Mouse (Mus musculus): ENCODE data around the gene B130006D01Rik. TPM values are rescaled to one million over a fixed set of nuclear protein-coding genes. Genes with fewer than 3 reads are reported as not detected.
A peak's percentile ranks its signal among the peaks of the same experiment; 100 is the strongest.

Gene B130006D01Rik
- total RNA-seq (2017), result 2.5 to 6.1 TPM (median 5.2 TPM) in 3 replicates

GRCm38 (mm10) chr11:95723287-95723686, at the start of gene B130006D01Rik:
B130006D01Rik (plus strand) TSS chr11:95723587.
- ATAC-seq (replicated peaks; ENCODE audit: insufficient number of reproducible peaks, low FRiP score, low TSS enrichment, poor library complexity, severe bottlenecking), result no peak

- ATAC-seq (replicated peaks; ENCODE audit: insufficient number of reproducible peaks, low FRiP score, low TSS enrichment, poor library complexity, severe bottlenecking), result no peak
Observed at GRCm38 (mm10) chr11:95675498-95675897, 47.9 kb upstream of the B130006D01Rik start.

- ATAC-seq (replicated peaks; ENCODE audit: insufficient number of reproducible peaks, low FRiP score, low TSS enrichment, poor library complexity, severe bottlenecking), result 0 out of 2 replicates have a peak, but pooled peaks have one; percentile 54
Observed at GRCm38 (mm10) chr11:95676307-95676706, 47.1 kb upstream of the B130006D01Rik start.

GRCm38 (mm10) chr11:95677925-95678701, 45.3 kb upstream of the B130006D01Rik start:
- ATAC-seq (replicated peaks; ENCODE audit: insufficient number of reproducible peaks, low FRiP score, low TSS enrichment, poor library complexity, severe bottlenecking), result no peak

- no peak for ATAC-seq (replicated peaks; ENCODE audit: insufficient number of reproducible peaks, low FRiP score, low TSS enrichment, poor library complexity, severe bottlenecking)
Observed at GRCm38 (mm10) chr11:95681995-95682601, 41.3 kb upstream of the B130006D01Rik start.

GRCm38 (mm10) chr11:95682946-95683345, 40.4 kb upstream of the B130006D01Rik start:
- ATAC-seq (replicated peaks; ENCODE audit: insufficient number of reproducible peaks, low FRiP score, low TSS enrichment, poor library complexity, severe bottlenecking), result no peak

- ATAC-seq (replicated peaks; ENCODE audit: insufficient number of reproducible peaks, low FRiP score, low TSS enrichment, poor library complexity, severe bottlenecking), result 0 out of 2 replicates have a peak, but pooled peaks have one; percentile 57
Observed at GRCm38 (mm10) chr11:95686031-95686430, 37.4 kb upstream of the B130006D01Rik start.

GRCm38 (mm10) chr11:95687084-95687656, 36.2 kb upstream of the B130006D01Rik start:
- ATAC-seq (replicated peaks; ENCODE audit: insufficient number of reproducible peaks, low FRiP score, low TSS enrichment, poor library complexity, severe bottlenecking), result no peak

GRCm38 (mm10) chr11:95688515-95688914, 34.9 kb upstream of the B130006D01Rik start:
- peak; percentile 89 for ATAC-seq (replicated peaks; ENCODE audit: insufficient number of reproducible peaks, low FRiP score, low TSS enrichment, poor library complexity, severe bottlenecking)

- ATAC-seq (replicated peaks; ENCODE audit: insufficient number of reproducible peaks, low FRiP score, low TSS enrichment, poor library complexity, severe bottlenecking), result peak; percentile 66
Observed at GRCm38 (mm10) chr11:95688981-95689380, 34.4 kb upstream of the B130006D01Rik start.

GRCm38 (mm10) chr11:95689544-95689943, 33.8 kb upstream of the B130006D01Rik start:
- ATAC-seq (replicated peaks; ENCODE audit: insufficient number of reproducible peaks, low FRiP score, low TSS enrichment, poor library complexity, severe bottlenecking), result no peak

- ATAC-seq (replicated peaks; ENCODE audit: insufficient number of reproducible peaks, low FRiP score, low TSS enrichment, poor library complexity, severe bottlenecking), result no peak
Observed at GRCm38 (mm10) chr11:95698541-95698940, 24.8 kb upstream of the B130006D01Rik start.

- no peak for ATAC-seq (replicated peaks; ENCODE audit: insufficient number of reproducible peaks, low FRiP score, low TSS enrichment, poor library complexity, severe bottlenecking)
Observed at GRCm38 (mm10) chr11:95700778-95701739, 22.3 kb upstream of the B130006D01Rik start.

- peak; percentile 53; the same call in 1 of the 2 replicates for ATAC-seq (replicated peaks; ENCODE audit: insufficient number of reproducible peaks, low FRiP score, low TSS enrichment, poor library complexity, severe bottlenecking)
Observed at GRCm38 (mm10) chr11:95704032-95704969, 19.1 kb upstream of the B130006D01Rik start.

- no peak for ATAC-seq (replicated peaks; ENCODE audit: insufficient number of reproducible peaks, low FRiP score, low TSS enrichment, poor library complexity, severe bottlenecking)
Observed at GRCm38 (mm10) chr11:95704970-95705330, 18.4 kb upstream of the B130006D01Rik start.

GRCm38 (mm10) chr11:95709534-95710040, 13.8 kb upstream of the B130006D01Rik start:
- no peak for ATAC-seq (replicated peaks; ENCODE audit: insufficient number of reproducible peaks, low FRiP score, low TSS enrichment, poor library complexity, severe bottlenecking)

- no peak for ATAC-seq (replicated peaks; ENCODE audit: insufficient number of reproducible peaks, low FRiP score, low TSS enrichment, poor library complexity, severe bottlenecking)
Observed at GRCm38 (mm10) chr11:95710478-95710877, 12.9 kb upstream of the B130006D01Rik start.

Measured in monocyte, adult 5-6 weeks (primary cell).